Mouse (Mus musculus): ENCODE data around the gene Cops2.

GRCm38 (mm10) chr2:125792144-125792878 is 66.6 kb downstream of the Cops2 start:
- no peak for TF ChIP-seq CTCF (IDR thresholded peaks at IDR 0.05; ENCODE audit: borderline replicate concordance, insufficient read depth, low read length)
- TF ChIP-seq POLR2A (IDR thresholded peaks at IDR 0.05; ENCODE audit: low read depth, low read length): no peak

All from embryonic fibroblast, embryonic 13.5 days (primary cell).